Mouse (Mus musculus) forebrain, embryonic 12.5 days (tissue): Measurements from ENCODE around the gene Trp53tg5. TPM values are rescaled to one million over a fixed set of nuclear protein-coding genes. Genes with fewer than 3 reads are reported as not detected.

Source experiments
- ATAC-seq: fragments of 200-750 bp; cut with Nextera tagmentation; 2 replicates; pipeline ENCODE4 v1.8.0; 2017; ENCODE audit warnings: moderate TSS enrichment; ENCODE audit not compliant: low FRiP score
- H3K27ac ChIP-seq: fragments of 300-500 bp; sonication (generic); 2 replicates; pipeline ENCODE4 v1.5.1; 2016; ENCODE audit warnings: mild to moderate bottlenecking
- H3K27me3 ChIP-seq: fragments of 300-500 bp; sonication (generic); 2 replicates; pipeline ENCODE4 v1.6.1; 2016; ENCODE audit warnings: mild to moderate bottlenecking
- H3K36me3 ChIP-seq: fragments of 300-500 bp; sonication (generic); replicated peaks from 2 replicates; pipeline ENCODE4 v1.6.1; 2016; ENCODE audit warnings: mild to moderate bottlenecking
- H3K4me1 ChIP-seq: fragments of 300-500 bp; sonication (generic); 2 replicates; pipeline ENCODE4 v1.6.1; 2016
- H3K4me2 ChIP-seq: fragments of 300-500 bp; sonication (generic); 2 replicates; pipeline ENCODE4 v1.6.1; 2016; ENCODE audit warnings: mild to moderate bottlenecking, moderate library complexity
- H3K4me3 ChIP-seq: fragments of 300-500 bp; sonication (generic); replicated peaks from 2 replicates; pipeline ENCODE4 v1.5.1; 2016; ENCODE audit warnings: mild to moderate bottlenecking
- H3K9ac ChIP-seq: fragments of 300-500 bp; sonication (generic); 2 replicates; pipeline ENCODE4 v1.6.1; 2016; ENCODE audit warnings: mild to moderate bottlenecking
- H3K9me3 ChIP-seq: fragments of 300-500 bp; sonication (generic); 2 replicates; pipeline ENCODE4 v1.6.1; 2016
- WGBS: fragments of 180-500 bp; shearing (Covaris S2); methylation state at CpG from one replicate; pipeline ENCODE4 v1.1.7; 2016; 5-methylcytosine and 5-hydroxymethylcytosine counted together
- polyA plus RNA-seq: library from polyadenylated mRNA; unstranded; fragments of >200 nt; fragmentation: Nextera tagmentation; extraction: Ambion mirVana; gene quantifications from 2 replicates; pipeline ENCODE4 v1.2.1, GENCODE M21; 2016

Trp53tg5 gene
- polyA plus RNA-seq, 1 experiment from 2014 or later = not detected

GRCm38 (mm10) chr2:164487115-164487527, 13.6 kb upstream of the Trp53tg5 start:
- peak overlapping the region; percentile 100 for H3K4me2 ChIP-seq
- no peaks in the 10 kb centered on the region for H3K9me3 ChIP-seq
- H3K4me3 ChIP-seq = peak overlapping the region; percentile 72
- H3K27ac ChIP-seq = no peak overlapping the region
- H3K27me3 ChIP-seq = peaks cover 42% of the 10 kb centered on the region
- H3K36me3 ChIP-seq = peaks cover 7% of the 10 kb centered on the region
- ATAC-seq = no peak
- H3K9ac ChIP-seq = peak overlapping the region; percentile 74
- H3K4me1 ChIP-seq = peaks cover 17% of the 10 kb centered on the region
- 12% methylated on average over 11 of the region's 11 CpGs for WGBS

GRCm38 (mm10) chr2:164486258-164487114, 13.0 kb upstream of the Trp53tg5 start:
- peak; percentile 49; the same call in 1 of the 2 replicates for ATAC-seq
- Histone ChIP-seq H3K4me3 (peak overlapping the region; percentile 72), H3K9me3 (no peaks in the 10 kb centered on the region), H3K4me2 (peak overlapping the region; percentile 100), H3K9ac (peak overlapping the region; percentile 74), H3K27ac (no peak overlapping the region), H3K36me3 (peaks cover 7% of the 10 kb centered on the region), H3K4me1 (peaks cover 17% of the 10 kb centered on the region), H3K27me3 (peaks cover 42% of the 10 kb centered on the region)
- under 1% methylated on average over 58 of the region's 90 CpGs for WGBS

GRCm38 (mm10) chr2:164485681-164486257, 12.2 kb upstream of the Trp53tg5 start, which contains the start of gene Dbndd2:
TSS of gene Dbndd2 (plus strand) at chr2:164486106.
- ATAC-seq = peak; percentile 51
- Histone ChIP-seq H3K9me3 (no peaks in the 10 kb centered on the region), H3K9ac (peak within 1 kb of the TSS; percentile 74), H3K27ac (no peak within 1 kb of the TSS), H3K27me3 (peaks cover 42% of the 10 kb centered on the region), H3K4me3 (peak within 1 kb of the TSS; percentile 72), H3K4me2 (peak within 1 kb of the TSS; percentile 100), H3K4me1 (peaks cover 17% of the 10 kb centered on the region), H3K36me3 (peaks cover 7% of the 10 kb centered on the region)
- whole genome bisulfite sequencing = 0% methylated on average over 25 of the region's 26 CpGs

GRCm38 (mm10) chr2:164470254-164470653, 3.3 kb downstream of the Trp53tg5 start:
- no peaks in the 10 kb centered on the region for H3K27me3 ChIP-seq
- no peak overlapping the region for H3K4me2 ChIP-seq
- H3K27ac ChIP-seq = no peak overlapping the region
- 32% methylated on average over 10 of the region's 10 CpGs for WGBS
- peaks cover 22% of the 10 kb centered on the region for H3K36me3 ChIP-seq
- ATAC-seq = no peak
- no peaks in the 10 kb centered on the region for H3K4me1 ChIP-seq
- H3K9me3 ChIP-seq = no peaks in the 10 kb centered on the region
- H3K9ac ChIP-seq = no peak overlapping the region
- H3K4me3 ChIP-seq = no peak overlapping the region

GRCm38 (mm10) chr2:164466787-164467186, 6.7 kb downstream of the Trp53tg5 start:
- Histone ChIP-seq H3K4me1 (peaks cover 16% of the 10 kb centered on the region), H3K4me3 (no peak overlapping the region), H3K9ac (no peak overlapping the region), H3K4me2 (no peak overlapping the region), H3K36me3 (peaks cover 36% of the 10 kb centered on the region), H3K27ac (no peak overlapping the region), H3K27me3 (no peaks in the 10 kb centered on the region), H3K9me3 (no peaks in the 10 kb centered on the region)
- ATAC-seq = no peak
- 84% methylated on average over 5 of the region's 5 CpGs for WGBS

- peaks cover 30% of the 10 kb centered on the region for H3K36me3 ChIP-seq
- no peak for ATAC-seq
- H3K4me1 ChIP-seq = peaks cover 18% of the 10 kb centered on the region
- no peak overlapping the region for H3K9ac ChIP-seq
- H3K27me3 ChIP-seq = no peaks in the 10 kb centered on the region
- no peak overlapping the region for H3K4me2 ChIP-seq
- H3K4me3 ChIP-seq = no peak overlapping the region
- H3K9me3 ChIP-seq = no peaks in the 10 kb centered on the region
- H3K27ac ChIP-seq = no peak overlapping the region
Measured at GRCm38 (mm10) chr2:164465161-164465560, 8.4 kb downstream of the Trp53tg5 start.

- WGBS = under 1% methylated on average over 74 of the region's 79 CpGs
- no peaks in the 10 kb centered on the region for H3K9me3 ChIP-seq
- H3K27me3 ChIP-seq = no peaks in the 10 kb centered on the region
- H3K4me3 ChIP-seq = peak within 1 kb of the TSS; percentile 88
- H3K9ac ChIP-seq = peak within 1 kb of the TSS; percentile 74
- peaks cover 29% of the 10 kb centered on the region for H3K4me1 ChIP-seq
- H3K4me2 ChIP-seq = peak within 1 kb of the TSS; percentile 75
- ATAC-seq = peak; percentile 99
- H3K27ac ChIP-seq = peak within 1 kb of the TSS; percentile 94
- H3K36me3 ChIP-seq = peaks cover 24% of the 10 kb centered on the region
Measured at GRCm38 (mm10) chr2:164460745-164461551, 12.6 kb downstream of the Trp53tg5 start, which contains the start of gene Gm20458. TSS of gene Gm20458 (plus strand) at chr2:164460967.

- WGBS = 92% methylated on average over 8 of the region's 8 CpGs
- H3K27ac ChIP-seq = no peak overlapping the region
- no peaks in the 10 kb centered on the region for H3K9me3 ChIP-seq
- peaks cover 6% of the 10 kb centered on the region for H3K36me3 ChIP-seq
- H3K9ac ChIP-seq = no peak overlapping the region
- H3K4me2 ChIP-seq = no peak overlapping the region
- H3K4me1 ChIP-seq = peaks cover 29% of the 10 kb centered on the region
- H3K27me3 ChIP-seq = no peaks in the 10 kb centered on the region
- no peak overlapping the region for H3K4me3 ChIP-seq
- ATAC-seq = no peak
Measured at GRCm38 (mm10) chr2:164458535-164458934, 15.0 kb downstream of the Trp53tg5 start.

- Histone ChIP-seq H3K4me1 (peaks cover 25% of the 10 kb centered on the region), H3K36me3 (no peaks in the 10 kb centered on the region; the same call in 1 of the 2 replicates), H3K9ac (no peak overlapping the region), H3K9me3 (no peaks in the 10 kb centered on the region), H3K27ac (no peak overlapping the region), H3K4me2 (no peak overlapping the region), H3K4me3 (no peak overlapping the region), H3K27me3 (no peaks in the 10 kb centered on the region)
- 61% methylated on average over 7 of the region's 7 CpGs for WGBS
- no peak for ATAC-seq
Measured at GRCm38 (mm10) chr2:164457942-164458341, 15.6 kb downstream of the Trp53tg5 start.

- Histone ChIP-seq H3K36me3 (no peaks in the 10 kb centered on the region), H3K27ac (no peak within 1 kb of the TSS), H3K4me1 (peaks cover 14% of the 10 kb centered on the region), H3K4me3 (no peak within 1 kb of the TSS), H3K27me3 (no peaks in the 10 kb centered on the region), H3K9me3 (no peaks in the 10 kb centered on the region), H3K9ac (no peak within 1 kb of the TSS), H3K4me2 (peak within 1 kb of the TSS; percentile 28; the same call in 1 of the 2 replicates)
- WGBS = 2% methylated on average over 7 of the region's 7 CpGs
- no peak for ATAC-seq
Measured at GRCm38 (mm10) chr2:164456864-164457300, 16.6 kb downstream of the Trp53tg5 start, which contains the start of gene Sys1. TSS of gene Sys1 (plus strand) at chr2:164456964.

GRCm38 (mm10) chr2:164456413-164456812, 17.1 kb downstream of the Trp53tg5 start:
- no peak overlapping the region for H3K9ac ChIP-seq
- peaks cover 11% of the 10 kb centered on the region; the same call in 1 of the 2 replicates for H3K4me1 ChIP-seq
- H3K36me3 ChIP-seq = no peaks in the 10 kb centered on the region
- H3K27ac ChIP-seq = no peak overlapping the region
- H3K9me3 ChIP-seq = no peaks in the 10 kb centered on the region
- H3K4me3 ChIP-seq = no peak overlapping the region
- 87% methylated on average over 1 of the region's 1 CpGs for WGBS
- ATAC-seq = no peak
- H3K4me2 ChIP-seq = peak overlapping the region; percentile 28; the same call in 1 of the 2 replicates
- H3K27me3 ChIP-seq = no peaks in the 10 kb centered on the region
